Mouse (Mus musculus) kidney, adult 8-10 months (tissue): Measurements from ENCODE around the gene Gm8206.
"Not testable (repeated sequence)": the region's sequence is repeated elsewhere in the genome, so short reads cannot be mapped to it uniquely, and the experiment has no call there.

Experiments
- DNase-seq, 2 experiments: peaks; one replicate each; pipeline ENCODE4 v3.0.0; 2022

The Gm8206 gene

DNA sequence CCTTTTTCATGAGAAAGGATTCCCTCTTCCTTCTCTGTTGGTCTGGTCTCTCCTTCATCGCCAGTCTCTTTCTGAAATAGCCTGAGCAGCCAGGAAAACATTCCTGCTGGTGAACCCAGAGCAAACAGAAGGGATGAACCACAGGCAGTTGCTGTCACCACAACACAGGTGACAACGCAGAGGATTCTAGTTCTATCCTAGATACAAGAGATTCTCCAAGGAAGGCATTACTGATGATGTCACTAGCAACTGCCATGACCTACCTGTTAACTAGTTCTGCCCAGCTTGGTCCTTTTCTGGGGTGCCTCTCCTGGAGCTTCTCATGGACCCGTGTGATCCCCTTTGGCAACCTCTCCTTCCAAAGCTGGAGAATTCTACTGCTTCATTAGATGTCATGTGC is at the start of gene Gm8206:
Gene Gm8206 (minus strand): TSS at position 101 of the 400 bp plus-strand sequence.
- not testable (repeated sequence) for DNase-seq

DNA sequence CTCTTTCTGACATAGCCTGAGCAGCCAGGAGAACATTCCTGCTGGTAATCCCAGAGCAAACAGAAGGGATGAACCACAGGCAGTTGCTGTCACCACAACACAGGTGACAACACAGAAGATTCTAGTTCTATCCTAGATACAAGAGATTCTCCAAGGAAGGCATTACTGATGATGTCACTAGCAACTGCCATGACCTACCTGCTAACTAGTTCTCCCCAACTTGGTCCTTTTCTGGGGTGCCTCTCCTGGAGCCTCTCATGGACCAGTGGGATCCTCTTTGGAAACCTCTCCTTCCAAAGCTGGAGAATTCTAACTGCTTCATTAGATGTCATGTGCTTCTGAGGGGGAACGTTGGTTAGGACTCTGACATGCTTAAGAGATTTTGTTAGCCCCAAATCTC is 32.0 kb upstream of the Gm8206 start, which contains the start of gene Gm3476:
Gene Gm3476 (minus strand): TSS at position 101 of the 400 bp plus-strand sequence.
- DNase-seq: not testable (repeated sequence)

DNA sequence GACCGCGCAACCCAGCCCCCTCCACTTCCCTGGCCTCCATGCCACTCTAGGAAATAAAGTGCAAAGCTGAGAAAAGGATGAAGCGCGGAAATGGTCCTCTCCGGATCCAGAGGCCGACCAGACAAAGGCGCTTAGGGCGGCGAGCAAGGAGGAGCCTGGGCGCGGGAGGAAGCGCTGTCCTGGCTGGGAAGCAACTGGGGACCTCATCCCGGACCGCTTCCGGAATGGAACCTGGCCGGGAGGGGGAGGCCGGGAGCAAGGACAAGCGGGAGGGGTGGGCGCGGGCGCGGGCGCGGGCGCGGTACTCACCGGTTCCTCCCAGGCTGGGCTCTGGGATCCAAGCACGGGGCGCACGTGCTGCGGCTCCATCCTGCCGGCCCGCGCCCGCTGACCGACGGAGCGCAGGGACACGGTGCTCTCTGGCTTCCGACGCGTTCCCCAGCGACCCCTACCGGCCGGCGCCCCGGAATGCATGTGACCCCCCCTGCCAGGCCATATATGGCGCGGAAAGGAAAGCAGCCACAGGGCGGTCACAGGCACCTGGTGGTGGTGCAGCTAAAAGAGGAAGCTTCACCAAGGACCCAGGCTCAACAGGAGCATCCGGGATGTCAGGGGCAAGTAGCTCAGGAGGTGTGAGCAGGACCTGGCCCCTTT is 14.7 kb upstream of the Gm8206 start, which contains the start of gene Gm3468:
Gene Gm3468 (minus strand): TSS at position 394 of the 654 bp plus-strand sequence.
- DNase-seq: peak in 1 of 2 experiments; percentile 11

DNA sequence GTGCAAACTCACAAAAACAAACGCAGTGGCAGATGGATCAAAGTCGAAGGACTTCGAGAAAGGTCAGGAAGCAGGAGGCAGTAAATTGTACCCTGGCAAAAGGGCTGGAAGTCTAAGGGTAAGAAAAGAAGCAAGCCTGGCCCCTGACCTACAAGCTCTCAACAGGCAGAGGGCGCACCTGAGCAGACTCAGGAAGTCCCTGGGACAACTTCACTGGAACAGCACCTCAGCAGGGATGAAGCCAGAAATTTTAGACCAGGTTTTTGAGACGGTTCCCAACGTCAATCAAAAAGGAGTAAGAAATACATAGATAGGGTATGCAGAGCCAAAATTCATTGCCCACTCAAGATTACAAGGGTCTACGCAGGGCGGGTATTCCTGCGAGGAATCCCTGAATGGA is 13.8 kb upstream of the Gm8206 start:
- not testable (repeated sequence) for DNase-seq

DNA sequence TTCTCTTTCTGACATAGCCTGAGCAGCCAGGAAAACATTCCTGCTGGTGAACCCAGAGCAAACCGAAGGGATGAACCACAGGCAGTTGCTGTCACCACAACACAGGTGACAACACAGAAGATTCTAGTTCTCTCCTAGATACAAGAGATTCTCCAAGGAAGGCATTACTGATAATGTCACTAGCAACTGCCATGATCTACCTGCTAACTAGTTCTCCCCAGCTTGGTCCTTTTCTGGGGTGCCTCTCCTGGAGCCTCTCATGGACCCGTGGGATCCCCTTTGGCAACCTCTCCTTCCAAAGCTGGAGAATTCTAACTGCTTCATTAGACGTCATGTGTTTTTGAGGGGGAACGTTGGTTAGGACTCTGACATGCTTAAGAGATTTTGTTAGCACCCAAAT is 35.6 kb downstream of the Gm8206 start, which contains the start of gene Gm6337:
Gene Gm6337 (minus strand): TSS at position 101 of the 400 bp plus-strand sequence.
- DNase-seq: not testable (repeated sequence)

DNA sequence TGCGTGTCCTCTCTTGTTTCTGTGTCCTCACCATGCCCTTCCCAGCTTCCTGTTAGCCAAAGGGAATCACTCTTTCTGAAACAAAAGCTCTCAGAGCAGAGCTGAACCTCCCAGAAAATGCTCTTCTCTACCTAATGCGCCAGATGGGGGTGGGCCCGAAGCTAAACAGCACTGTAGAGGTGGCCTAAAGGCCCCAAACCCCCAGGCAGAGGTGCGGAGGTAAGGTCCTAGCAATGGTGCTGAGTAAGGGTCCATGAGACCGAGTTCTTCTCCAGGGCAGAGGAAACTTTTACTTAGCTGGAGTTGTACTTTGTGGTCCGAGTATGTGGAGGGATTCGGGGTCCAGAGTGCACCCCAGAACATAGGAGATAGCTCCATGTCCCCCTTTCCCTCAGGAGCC is 106.6 kb downstream of the Gm8206 start:
- peak in 1 of 2 experiments; percentile 7 for DNase-seq

DNA sequence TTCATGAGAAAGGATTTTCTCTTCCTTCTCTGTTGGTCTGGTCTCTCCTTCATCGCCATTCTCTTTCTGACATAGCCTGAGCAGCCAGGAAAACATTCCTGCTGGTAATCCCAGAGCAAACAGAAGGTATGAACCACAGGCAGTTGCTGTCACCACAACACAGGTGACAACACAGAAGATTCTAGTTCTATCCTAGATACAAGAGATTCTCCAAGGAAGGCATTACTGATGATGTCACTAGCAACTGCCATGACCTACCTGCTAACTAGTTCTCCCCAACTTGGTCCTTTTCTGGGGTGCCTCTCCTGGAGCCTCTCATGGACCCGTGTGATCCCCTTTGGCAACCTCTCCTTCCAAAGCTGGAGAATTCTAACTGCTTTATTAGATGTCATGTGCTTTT is 114.7 kb downstream of the Gm8206 start, which contains the start of gene Gm3453:
Gene Gm3453 (minus strand): TSS at position 101 of the 400 bp plus-strand sequence.
- not testable (repeated sequence) for DNase-seq
